Mouse (Mus musculus): ENCODE data around the gene Ppp1r3c.

GRCm38 (mm10) chr19:36691245-36691644 is 45.2 kb downstream of the Ppp1r3c start:
- no peak for TF ChIP-seq POLR2A (IDR thresholded peaks at IDR 0.05; ENCODE audit: low read depth, low read length)
- no peak for TF ChIP-seq CTCF (IDR thresholded peaks at IDR 0.05; ENCODE audit: borderline replicate concordance, insufficient read depth, low read length)

Data from embryonic fibroblast, embryonic 13.5 days (primary cell).